Mouse (Mus musculus) midbrain, embryonic 14.5 days (tissue): ENCODE measurements around the gene Etv4. TPM values are rescaled to one million over a fixed set of nuclear protein-coding genes. Genes with fewer than 3 reads are reported as not detected.

ENCODE experiments used
- ATAC-seq: fragments of 200-750 bp; cut with Nextera tagmentation; 2 replicates; pipeline ENCODE4 v1.8.0; 2017; ENCODE audit warnings: moderate number of reproducible peaks, moderate library complexity; ENCODE audit not compliant: low FRiP score, low TSS enrichment
- DNase-seq: peaks from one replicate; pipeline ENCODE4 v3.0.0-alpha.2; 2015
- H3K27ac ChIP-seq: fragments of 300-500 bp; sonication (generic); replicated peaks from 2 replicates; pipeline ENCODE4 v1.5.1; 2014; ENCODE audit warnings: mild to moderate bottlenecking, low read depth, low read length, moderate library complexity
- H3K27me3 ChIP-seq: fragments of 300-500 bp; sonication (generic); 2 replicates; pipeline ENCODE4 v1.6.1; 2014; ENCODE audit warnings: low read length, control low read depth, mixed read lengths; ENCODE audit not compliant: control insufficient read depth, insufficient read depth
- H3K36me3 ChIP-seq: fragments of 300-500 bp; sonication (generic); 2 replicates; pipeline ENCODE4 v1.6.1; 2014; ENCODE audit warnings: low read length, control low read depth; ENCODE audit not compliant: control insufficient read depth, insufficient read depth
- H3K4me1 ChIP-seq: fragments of 300-500 bp; sonication (generic); 2 replicates; pipeline ENCODE4 v1.6.1; 2014; ENCODE audit warnings: mild to moderate bottlenecking, antibody characterized with exemption, low read length, control low read depth; ENCODE audit not compliant: control insufficient read depth, insufficient read depth
- H3K4me2 ChIP-seq: fragments of 300-500 bp; sonication (generic); 2 replicates; pipeline ENCODE4 v1.6.1; 2014; ENCODE audit warnings: mild to moderate bottlenecking, low read length, moderate library complexity
- H3K4me3 ChIP-seq: fragments of 300-500 bp; sonication (generic); replicated peaks from 2 replicates; pipeline ENCODE4 v1.5.1; 2014; ENCODE audit warnings: low read depth, low read length
- H3K9ac ChIP-seq: fragments of 300-500 bp; sonication (generic); replicated peaks from 2 replicates; pipeline ENCODE4 v1.6.1; 2014; ENCODE audit warnings: mild to moderate bottlenecking, low read length, moderate library complexity
- H3K9me3 ChIP-seq: fragments of 300-500 bp; sonication (generic); 2 replicates; pipeline ENCODE4 v1.6.1; 2016; ENCODE audit warnings: low read length, control low read depth, mixed read lengths; ENCODE audit not compliant: control insufficient read depth
- WGBS: fragments of 180-500 bp; shearing (Covaris S2); extraction: QIAGEN DNeasy Blood & Tissue Kit; methylation state at CpG from one replicate; pipeline ENCODE4 v1.1.7; 2014; 5-methylcytosine and 5-hydroxymethylcytosine counted together
- polyA plus RNA-seq: library from polyadenylated mRNA; unstranded; fragments of >200 nt; fragmentation: Nextera tagmentation; extraction: Ambion mirVana; gene quantifications from 2 replicates; pipeline ENCODE4 v1.2.1, GENCODE M21; 2014

Gene Etv4
- polyA plus RNA-seq, 1 experiment from 2014 or later = 4.0 TPM

DNA sequence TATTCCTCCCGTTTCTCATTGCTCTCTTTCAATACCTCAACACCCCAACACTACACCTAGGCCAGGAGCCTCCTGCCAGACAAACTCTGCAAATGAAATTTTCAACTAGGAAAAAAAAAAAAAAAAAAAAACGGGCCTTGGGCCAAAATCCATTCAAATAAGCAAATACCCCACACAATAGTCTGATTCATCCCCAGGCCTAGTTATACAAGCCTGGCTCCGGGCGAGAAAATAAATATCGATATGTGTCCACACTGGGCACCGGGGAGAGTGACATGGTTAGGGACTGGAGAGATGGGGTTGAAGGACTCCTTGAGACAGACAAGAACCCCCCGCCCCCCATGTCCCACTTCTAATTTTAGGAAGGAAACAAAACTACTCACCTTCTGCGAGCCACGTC, 1.6 kb downstream of the Etv4 start:
- H3K9me3 ChIP-seq = no peaks in the 10 kb centered on the region
- no peak overlapping the region for H3K4me3 ChIP-seq
- WGBS = 24% methylated on average over 9 of the region's 9 CpGs
- no peaks in the 10 kb centered on the region for H3K36me3 ChIP-seq
- ATAC-seq (no peak), DNase-seq (no peak)
- H3K9ac ChIP-seq = no peak overlapping the region
- peaks cover 66% of the 10 kb centered on the region for H3K27me3 ChIP-seq
- no peak overlapping the region for H3K27ac ChIP-seq
- H3K4me2 ChIP-seq = peak overlapping the region; percentile 98
- H3K4me1 ChIP-seq = peaks cover 11% of the 10 kb centered on the region; the same call in 1 of the 2 replicates

DNA sequence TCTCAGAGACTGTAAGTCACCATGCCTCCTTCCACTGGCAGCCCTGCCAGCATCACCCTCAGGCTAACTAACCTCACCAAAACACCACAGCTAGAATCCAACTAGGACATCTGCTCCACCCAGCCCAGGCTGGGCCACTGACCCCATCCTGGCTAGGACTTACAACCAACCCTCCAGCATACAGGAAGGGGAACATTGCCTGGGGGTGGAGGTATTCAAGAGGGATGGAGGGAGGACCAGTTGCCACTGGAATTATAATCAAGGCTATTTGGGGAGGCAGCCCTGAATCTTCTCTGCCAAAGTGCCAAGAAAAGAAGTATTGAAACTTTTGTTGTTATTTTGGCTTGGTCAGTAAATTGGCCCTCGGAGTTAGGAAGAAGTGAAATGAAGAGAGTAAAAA, 2.0 kb downstream of the Etv4 start:
- H3K4me2 ChIP-seq = no peak overlapping the region
- no peak for ATAC-seq
- no peak overlapping the region for H3K27ac ChIP-seq
- peaks cover 62% of the 10 kb centered on the region for H3K27me3 ChIP-seq
- no peak for DNase-seq
- H3K9ac ChIP-seq = no peak overlapping the region
- no peaks in the 10 kb centered on the region for H3K9me3 ChIP-seq
- no peak overlapping the region for H3K4me3 ChIP-seq
- peaks cover 11% of the 10 kb centered on the region; the same call in 1 of the 2 replicates for H3K4me1 ChIP-seq
- 69% methylated on average over 1 of the region's 1 CpGs for WGBS
- H3K36me3 ChIP-seq = no peaks in the 10 kb centered on the region

DNA sequence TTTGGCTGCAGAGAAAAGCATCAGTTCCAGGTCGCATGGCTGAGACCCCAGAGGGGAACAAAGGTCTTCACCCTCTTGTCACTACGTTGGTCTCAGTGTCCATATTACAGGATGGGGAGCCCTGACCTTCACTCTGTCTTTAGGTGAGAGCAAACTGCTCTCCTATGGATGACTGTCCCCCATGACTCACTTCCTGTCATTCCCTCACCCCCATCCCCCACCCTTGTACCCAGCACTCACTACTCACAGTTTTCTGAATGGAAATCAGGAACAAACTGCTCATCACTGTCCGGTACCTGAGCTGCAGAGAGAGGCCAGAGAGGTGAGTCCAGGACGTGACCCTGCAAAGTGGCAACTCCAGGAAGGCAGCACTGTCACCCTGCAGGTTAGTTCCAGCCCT, 8.3 kb downstream of the Etv4 start:
- WGBS = 75% methylated on average over 4 of the region's 4 CpGs
- Histone ChIP-seq H3K4me2 (no peak overlapping the region), H3K4me1 (peaks cover 8% of the 10 kb centered on the region), H3K4me3 (no peak overlapping the region), H3K9ac (no peak overlapping the region), H3K9me3 (no peaks in the 10 kb centered on the region), H3K27me3 (peaks cover 11% of the 10 kb centered on the region), H3K36me3 (no peaks in the 10 kb centered on the region), H3K27ac (no peak overlapping the region)
- ATAC-seq (no peak), DNase-seq (no peak)

DNA sequence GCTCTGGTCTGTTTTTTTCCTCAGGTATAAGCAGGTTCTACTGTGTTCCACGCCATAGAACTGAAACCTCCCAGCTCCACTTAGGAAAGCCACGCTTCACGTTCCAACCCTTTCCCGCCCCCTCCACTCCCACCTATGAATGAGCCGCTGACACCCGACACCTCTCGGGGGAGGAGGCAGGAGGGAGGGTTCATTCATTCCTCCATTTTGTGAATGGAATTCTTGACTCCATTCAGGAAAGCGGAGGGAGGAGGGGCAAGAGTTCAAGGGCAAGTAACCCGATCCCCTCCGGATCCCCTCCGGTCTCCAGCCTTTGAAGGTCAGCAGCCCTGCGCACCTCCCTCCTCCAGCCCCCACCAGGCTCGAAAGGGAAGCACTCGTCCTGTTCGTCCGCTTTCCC, 12.7 kb downstream of the Etv4 start:
- Histone ChIP-seq H3K36me3 (peaks cover 16% of the 10 kb centered on the region), H3K9ac (0 out of 2 replicates have a peak overlapping the region, but pooled peaks have one; percentile 31), H3K9me3 (no peaks in the 10 kb centered on the region), H3K4me1 (peaks cover 8% of the 10 kb centered on the region), H3K4me2 (peak overlapping the region; percentile 45), H3K27me3 (peaks cover 7% of the 10 kb centered on the region), H3K4me3 (peak overlapping the region; percentile 10; the same call in 1 of the 2 replicates), H3K27ac (no peak overlapping the region)
- under 1% methylated on average over 16 of the region's 16 CpGs for WGBS
- peak; percentile 77 for DNase-seq
- ATAC-seq = peak; percentile 8; the same call in 1 of the 2 replicates

DNA sequence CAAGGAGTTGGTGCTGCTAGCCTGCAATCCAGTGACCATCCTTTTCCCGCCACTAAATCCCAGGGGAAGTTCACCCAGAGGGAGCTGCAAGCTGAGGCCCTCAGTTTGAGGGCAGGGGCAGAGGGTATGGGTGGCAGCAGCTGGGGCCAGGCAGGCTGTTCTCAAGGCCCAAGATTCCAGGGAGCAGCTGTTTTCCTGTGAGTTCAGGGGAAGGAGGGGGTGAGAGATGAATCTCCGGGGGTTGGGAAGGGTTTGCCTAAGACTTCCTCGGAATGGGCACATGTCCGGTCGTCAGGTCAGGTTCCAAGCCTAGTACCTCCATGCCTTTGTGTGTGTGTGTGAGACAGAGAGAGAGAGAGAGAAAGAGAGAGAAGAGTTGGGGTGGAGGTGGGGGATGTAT, 13.1 kb downstream of the Etv4 start:
- no peak overlapping the region for H3K9ac ChIP-seq
- 5% methylated on average over 5 of the region's 5 CpGs for WGBS
- H3K36me3 ChIP-seq = peaks cover 21% of the 10 kb centered on the region
- H3K27ac ChIP-seq = no peak overlapping the region
- H3K27me3 ChIP-seq = peaks cover 7% of the 10 kb centered on the region
- no peak overlapping the region for H3K4me3 ChIP-seq
- H3K9me3 ChIP-seq = no peaks in the 10 kb centered on the region
- H3K4me2 ChIP-seq = peak overlapping the region; percentile 45
- H3K4me1 ChIP-seq = peaks cover 8% of the 10 kb centered on the region
- ATAC-seq (no peak), DNase-seq (peak; percentile 7)

DNA sequence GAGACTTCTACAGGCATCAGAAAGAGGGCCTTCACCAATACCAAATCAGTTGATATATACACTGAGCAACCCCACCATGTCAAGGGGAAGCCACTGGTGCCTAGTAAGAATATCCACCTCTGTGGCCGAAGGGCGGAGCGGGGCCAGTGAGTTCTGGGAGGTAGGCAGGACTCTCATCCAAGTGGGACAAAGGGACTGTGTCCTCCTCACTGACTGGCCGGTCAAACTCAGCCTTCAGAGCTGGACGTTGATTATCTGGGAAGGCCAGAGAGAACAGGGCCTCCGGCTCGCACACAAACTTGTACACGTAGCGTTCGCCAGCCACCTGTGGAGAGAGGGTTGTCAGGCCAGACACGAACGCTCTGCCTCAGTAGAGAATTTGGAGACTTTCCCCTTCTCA, 14.9 kb downstream of the Etv4 start:
- DNase-seq (no peak), ATAC-seq (no peak)
- Histone ChIP-seq H3K36me3 (peaks cover 36% of the 10 kb centered on the region), H3K4me1 (peaks cover 8% of the 10 kb centered on the region), H3K9me3 (no peaks in the 10 kb centered on the region), H3K4me3 (no peak overlapping the region), H3K9ac (no peak overlapping the region), H3K27ac (no peak overlapping the region), H3K4me2 (no peak overlapping the region), H3K27me3 (peaks cover 7% of the 10 kb centered on the region)
- WGBS = 87% methylated on average over 12 of the region's 12 CpGs

DNA sequence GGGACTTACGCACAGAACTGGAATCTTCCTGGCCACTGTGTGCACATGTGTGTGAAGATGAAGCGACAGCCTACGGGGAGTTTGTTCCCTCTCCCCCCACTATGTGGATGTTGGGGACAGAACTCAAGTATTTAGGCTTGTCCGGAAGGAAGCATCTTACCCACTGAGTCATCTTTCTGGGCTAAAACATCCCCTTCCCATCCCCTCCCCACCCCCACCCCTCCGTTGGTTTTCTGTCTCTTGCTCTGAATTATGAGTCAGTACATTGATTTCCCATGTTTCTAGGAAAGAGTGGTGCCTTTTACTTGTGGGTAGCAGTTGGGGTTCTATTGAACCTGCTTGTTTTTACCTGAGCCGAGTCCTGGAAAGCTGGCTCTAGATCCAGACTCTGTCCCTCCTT, 16.4 kb downstream of the Etv4 start:
- Histone ChIP-seq H3K4me3 (no peak overlapping the region), H3K9ac (no peak overlapping the region), H3K36me3 (peaks cover 50% of the 10 kb centered on the region), H3K4me1 (peaks cover 8% of the 10 kb centered on the region), H3K9me3 (no peaks in the 10 kb centered on the region), H3K27ac (no peak overlapping the region), H3K4me2 (no peak overlapping the region), H3K27me3 (peaks cover 3% of the 10 kb centered on the region)
- WGBS = 91% methylated on average over 6 of the region's 6 CpGs
- no peak for DNase-seq
- ATAC-seq = no peak

DNA sequence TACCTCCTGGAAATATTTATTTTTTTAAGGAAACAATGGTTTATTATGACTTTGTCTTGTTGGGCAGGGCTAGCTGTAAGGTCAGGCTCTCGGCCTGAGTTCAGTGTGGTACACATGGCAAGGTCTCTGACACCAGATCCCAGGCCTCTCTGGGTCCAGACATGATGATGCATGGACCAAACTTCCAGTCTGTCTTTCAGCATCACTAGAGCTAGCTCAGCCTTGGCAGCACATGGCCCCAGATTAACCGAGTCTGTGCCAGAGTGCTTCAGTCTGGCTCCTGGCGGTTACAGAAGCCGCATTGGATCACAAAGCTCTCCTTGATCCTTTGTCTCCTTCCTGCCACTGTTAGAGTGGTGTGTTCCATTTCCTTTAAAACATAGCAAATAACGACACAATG, 17.8 kb downstream of the Etv4 start:
- H3K9me3 ChIP-seq = no peaks in the 10 kb centered on the region
- H3K4me1 ChIP-seq = peaks cover 3% of the 10 kb centered on the region
- no peak for DNase-seq
- H3K27me3 ChIP-seq = no peaks in the 10 kb centered on the region; the same call in 1 of the 2 replicates
- no peak overlapping the region for H3K4me2 ChIP-seq
- no peak for ATAC-seq
- H3K36me3 ChIP-seq = peaks cover 62% of the 10 kb centered on the region
- 78% methylated on average over 5 of the region's 5 CpGs for WGBS
- H3K9ac ChIP-seq = no peak overlapping the region
- no peak overlapping the region for H3K27ac ChIP-seq
- H3K4me3 ChIP-seq = no peak overlapping the region

DNA sequence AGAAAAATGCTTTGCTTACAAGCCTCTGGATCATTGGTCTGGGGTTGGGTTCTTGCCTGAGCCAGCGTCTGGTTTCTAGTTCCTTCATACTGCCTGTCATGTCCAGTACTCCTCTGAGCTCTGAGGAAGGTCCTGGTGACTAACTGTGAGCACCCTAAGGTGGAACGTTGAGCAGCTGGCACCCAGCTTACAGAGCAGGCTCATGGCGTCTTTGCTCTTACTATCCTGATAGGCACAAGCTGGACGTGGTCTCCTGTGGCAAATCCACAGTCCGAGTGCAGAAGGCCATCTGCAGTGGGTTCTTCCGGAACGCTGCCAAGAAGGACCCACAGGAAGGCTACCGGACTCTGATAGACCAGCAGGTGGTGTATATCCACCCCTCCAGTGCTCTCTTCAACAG, 20.6 kb downstream of the Etv4 start:
- H3K9me3 ChIP-seq = no peaks in the 10 kb centered on the region
- no peaks in the 10 kb centered on the region for H3K4me1 ChIP-seq
- WGBS = 94% methylated on average over 8 of the region's 8 CpGs
- no peak overlapping the region for H3K9ac ChIP-seq
- H3K27me3 ChIP-seq = no peaks in the 10 kb centered on the region
- no peak overlapping the region for H3K27ac ChIP-seq
- ATAC-seq (no peak), DNase-seq (no peak)
- H3K36me3 ChIP-seq = peaks cover 87% of the 10 kb centered on the region
- H3K4me3 ChIP-seq = no peak overlapping the region
- no peak overlapping the region for H3K4me2 ChIP-seq
